Mouse (Mus musculus): Measurements from ENCODE around the gene Trap1.

GRCm38 (mm10) chr16:4074297-4074696, 3.3 kb downstream of the Trap1 start:
- TF ChIP-seq CTCF (IDR thresholded peaks at IDR 0.05; ENCODE audit: borderline replicate concordance, insufficient read depth, low read length) (no peak), POLR2A (IDR thresholded peaks at IDR 0.05; ENCODE audit: low read depth, low read length) (no peak)
